Mouse (Mus musculus) spleen, postnatal 14 days (tissue): ENCODE measurements around the gene Olfr354.

Experiments used
- DNase-seq, 2 experiments: peaks; one replicate each; pipeline ENCODE4 v3.0.0; 2021 to 2022; ENCODE audit warnings: low spot score in 2 of 2

Olfr354 gene

DNA sequence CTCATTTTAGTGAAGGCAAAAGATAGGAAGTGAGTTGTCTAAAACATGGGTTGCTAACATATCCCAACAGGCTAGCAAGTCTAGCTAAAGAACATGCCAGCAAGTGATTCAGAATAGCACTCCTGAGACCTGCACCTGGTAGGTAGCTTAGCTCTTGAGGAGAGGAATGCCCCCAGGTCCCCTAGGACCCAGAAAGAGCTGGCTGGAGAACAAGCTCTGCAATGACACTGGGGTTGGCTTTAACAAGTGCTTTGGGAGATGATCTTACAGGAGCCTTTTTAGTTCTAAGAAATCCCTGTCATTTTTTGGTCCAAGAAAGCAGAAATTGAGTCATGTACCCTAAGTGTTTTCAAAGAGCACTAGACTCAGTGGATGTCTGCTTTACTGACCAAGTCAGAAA lies at the start of gene Olfr354:
TSS of gene Olfr354 (plus strand) at position 301 of the 400 bp plus-strand sequence.
- no peak for DNase-seq

DNA sequence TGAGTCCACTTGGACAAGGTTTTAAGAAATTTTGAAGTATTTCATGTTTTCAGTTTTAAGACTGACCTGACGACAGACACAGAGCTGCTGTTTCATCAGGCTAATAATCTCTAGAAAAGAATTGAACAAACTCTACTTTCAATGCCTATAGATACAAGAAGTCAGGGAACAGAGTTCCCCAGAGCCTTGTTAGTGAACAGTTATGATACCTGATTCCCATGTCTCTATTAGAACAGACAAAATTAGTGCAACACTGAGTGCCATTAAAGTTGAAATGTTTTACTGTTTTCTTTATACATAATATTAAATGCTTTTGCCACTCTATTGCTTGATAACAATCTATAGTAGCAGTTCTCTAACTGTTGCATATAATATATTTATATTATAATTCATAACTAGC lies 42.9 kb upstream of the Olfr354 start, which contains the start of gene Olfr351:
TSS of gene Olfr351 (minus strand) at position 101 of the 400 bp plus-strand sequence.
- DNase-seq = no peak

DNA sequence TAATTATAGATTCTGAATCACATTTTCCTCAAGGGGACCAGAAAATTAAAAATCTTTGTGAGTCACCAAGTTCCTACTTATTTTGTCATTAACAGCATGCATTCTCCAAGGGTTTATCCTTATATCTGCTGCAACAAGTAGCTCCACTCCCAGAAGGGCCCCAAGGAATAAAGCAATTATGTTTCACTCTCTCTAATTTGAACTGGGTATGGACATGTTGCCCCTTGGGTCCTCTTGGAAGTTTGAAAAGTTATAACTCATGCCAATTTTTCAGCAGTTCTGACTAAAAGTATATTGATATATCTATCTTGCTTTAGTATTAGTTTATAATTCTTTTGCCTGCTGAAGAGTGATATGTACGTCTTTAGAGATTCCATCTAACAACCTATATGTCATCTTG lies 37.3 kb upstream of the Olfr354 start, which contains the start of gene Olfr352:
TSS of gene Olfr352 (plus strand) at position 301 of the 400 bp plus-strand sequence.
- DNase-seq = no peak

DNA sequence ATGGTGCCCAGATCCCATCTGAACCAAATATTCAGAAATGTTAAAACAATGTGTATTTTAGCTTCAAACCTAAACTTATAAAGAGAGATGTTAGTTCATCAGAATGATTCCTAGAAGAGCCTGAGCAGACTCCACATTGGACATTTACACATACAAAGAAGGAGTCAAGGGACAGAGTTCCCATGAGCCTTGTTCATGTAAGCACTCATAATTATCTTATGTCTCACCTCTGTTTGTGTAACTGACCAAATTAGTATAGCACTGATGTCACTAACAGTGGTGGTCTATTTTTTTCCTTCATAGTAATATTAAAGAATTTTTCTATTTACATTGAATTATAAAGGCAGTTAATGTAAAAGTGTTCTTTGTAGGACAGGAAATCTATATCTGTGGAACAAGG lies 12.6 kb upstream of the Olfr354 start, which contains the start of gene Olfr353:
TSS of gene Olfr353 (minus strand) at position 101 of the 400 bp plus-strand sequence.
- no peak for DNase-seq

DNA sequence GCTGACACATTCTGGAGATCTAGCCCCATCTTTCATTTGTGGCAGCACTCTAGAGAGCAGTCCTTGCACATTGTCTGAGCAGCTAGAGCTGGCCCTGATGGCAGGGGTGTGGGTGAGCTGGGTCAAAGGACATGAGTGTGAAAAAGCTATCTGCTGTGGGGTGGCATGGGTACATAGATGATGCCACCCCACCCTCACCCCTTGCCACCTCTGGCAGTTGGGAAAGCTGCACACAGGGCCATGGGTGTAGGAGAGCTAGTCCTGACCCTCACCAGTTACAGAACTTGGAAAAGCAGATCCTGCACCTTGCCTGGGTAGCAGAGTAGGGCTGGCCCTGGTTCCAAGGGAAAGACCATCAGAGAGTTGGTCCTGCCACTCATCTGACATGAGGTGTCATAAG lies 8.4 kb upstream of the Olfr354 start:
- DNase-seq = no peak

DNA sequence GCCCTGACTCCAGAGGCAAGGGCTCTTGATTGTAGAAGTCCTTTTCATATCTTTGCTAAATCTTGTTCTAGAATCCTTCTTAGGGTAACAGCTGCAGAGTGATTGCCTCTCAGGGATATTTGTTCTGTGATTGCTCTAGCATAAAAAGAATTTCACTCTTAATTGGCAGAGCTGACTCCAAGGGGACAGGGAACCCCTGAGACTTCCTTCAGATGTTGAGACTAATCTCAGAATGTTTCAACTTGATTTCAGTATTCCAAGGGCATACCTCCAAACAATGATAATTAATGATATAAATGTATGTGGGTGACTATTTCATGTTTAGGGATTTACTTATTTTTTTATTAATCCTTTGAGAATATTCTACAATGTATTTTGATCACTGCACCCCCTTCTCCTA lies 23.3 kb downstream of the Olfr354 start, which contains the start of gene Olfr355:
TSS of gene Olfr355 (minus strand) at position 101 of the 400 bp plus-strand sequence.
- DNase-seq = no peak

DNA sequence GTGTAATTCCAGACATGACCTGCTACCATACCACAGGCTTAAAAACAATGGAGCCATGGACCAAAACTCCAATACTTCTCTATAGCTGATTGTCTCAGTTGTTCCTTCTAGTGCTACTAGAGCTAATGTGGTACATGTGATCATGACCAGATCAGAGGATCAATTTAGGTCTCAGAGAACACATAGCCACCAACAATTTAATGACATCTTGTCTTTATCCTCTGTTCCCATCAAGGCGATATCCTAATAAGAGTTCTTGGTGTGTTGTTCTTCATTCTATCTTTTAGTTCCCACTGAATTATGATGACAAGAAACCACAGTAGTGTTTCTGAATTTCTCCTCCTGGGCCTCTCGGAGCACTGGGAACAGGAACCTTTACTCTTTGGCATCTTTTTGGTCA lies 31.3 kb downstream of the Olfr354 start, which contains the start of gene Olfr356:
TSS of gene Olfr356 (plus strand) at position 301 of the 400 bp plus-strand sequence.
- no peak for DNase-seq
